Mouse (Mus musculus) myocyte (in vitro differentiated cells): ENCODE measurements at regions not wholly inside any gene's neighbourhood (a gene's known extent, or its start where the extent isn't known, plus 50 kb on each side); places are given as distances from the start of the nearest gene placed in this dataset.

ENCODE experiments used
- CEBPB ChIP-seq: IDR thresholded peaks from 2 replicates; pipeline ENCODE4 v1.6.1; 2011; ENCODE audit warnings: mild to moderate bottlenecking, moderate library complexity; ENCODE audit not compliant: poor library complexity, insufficient read depth, severe bottlenecking
- E2F4 ChIP-seq: IDR thresholded peaks from one replicate; pipeline ENCODE4 v1.6.1; 2011; ENCODE audit warnings: mild to moderate bottlenecking, control low read depth, moderate library complexity; ENCODE audit not compliant: insufficient read depth
- MAX ChIP-seq: IDR thresholded peaks from one replicate; pipeline ENCODE4 v1.6.1; 2011; ENCODE audit warnings: low read depth, mild to moderate bottlenecking, control low read depth
- MYOD1 ChIP-seq, 3 experiments: IDR thresholded peaks; one replicate each; pipeline ENCODE4 v1.6.1; 2011; ENCODE audit warnings: control low read depth in 2 of 3, low read depth in 2 of 3, mild to moderate bottlenecking in 2 of 3, moderate library complexity in 1 of 3; ENCODE audit not compliant: insufficient read length in 2 of 3, control insufficient read depth in 1 of 3
- MYOG ChIP-seq, 3 experiments: IDR thresholded peaks; one replicate each; pipeline ENCODE4 v1.6.1; 2011; ENCODE audit warnings: control low read depth in 2 of 3, low read depth in 2 of 3, mild to moderate bottlenecking in 2 of 3; ENCODE audit not compliant: insufficient read length in 2 of 3, control insufficient read depth in 1 of 3, insufficient read depth in 1 of 3
- POLR2A ChIP-seq: IDR thresholded peaks from one replicate; pipeline ENCODE4 v1.6.1; 2011; ENCODE audit warnings: low read depth, mild to moderate bottlenecking, control low read depth, moderate library complexity; ENCODE audit not compliant: insufficient read length
- POLR2AphosphoS2 ChIP-seq: IDR thresholded peaks from one replicate; pipeline ENCODE4 v1.6.1; 2011; ENCODE audit warnings: low read depth, control low read depth; ENCODE audit not compliant: insufficient read length
- SRF ChIP-seq: IDR thresholded peaks from one replicate; pipeline ENCODE4 v1.6.1; 2011; ENCODE audit warnings: low read depth; ENCODE audit not compliant: control insufficient read depth, insufficient read length
- TCF12 ChIP-seq: IDR thresholded peaks from one replicate; pipeline ENCODE4 v1.6.1; 2011; ENCODE audit warnings: mild to moderate bottlenecking, control low read depth; ENCODE audit not compliant: poor library complexity, insufficient read depth, severe bottlenecking
- TCF3 ChIP-seq: IDR thresholded peaks from one replicate; pipeline ENCODE4 v1.6.1; 2011; ENCODE audit warnings: low read depth, control low read depth; ENCODE audit not compliant: insufficient read length
- USF1 ChIP-seq: IDR thresholded peaks from one replicate; pipeline ENCODE4 v1.6.1; 2011; ENCODE audit warnings: low read depth, mild to moderate bottlenecking, control low read depth, moderate library complexity

- TF ChIP-seq MYOD1 (IDR thresholded peaks at IDR 0.05; ENCODE audit: control insufficient read depth in 1 of 3, insufficient read length in 2 of 3, low read depth in 2 of 3), result no peak
- TF ChIP-seq POLR2A, result no peak
- TF ChIP-seq USF1, result no peak
- TF ChIP-seq MAX, result no peak
- TF ChIP-seq TCF12, result no peak
- no peak for TF ChIP-seq SRF
- TF ChIP-seq E2F4, result no peak
- no peak for TF ChIP-seq POLR2AphosphoS2
- no peak for TF ChIP-seq MYOG (IDR thresholded peaks at IDR 0.05; ENCODE audit: control insufficient read depth in 1 of 3, insufficient read depth in 1 of 3, insufficient read length in 2 of 3, low read depth in 2 of 3)
- no peak for TF ChIP-seq CEBPB
- no peak for TF ChIP-seq TCF3
Measured at GRCm38 (mm10) chr14:104410292-104410691, 57.5 kb downstream of the Pou4f1 start.
